ENCODE assay signal across 9 mouse cellular contexts in genomic region chr10:88504481-88504880, GRCm38 (mm10). TPM values are rescaled to one million over a fixed set of nuclear protein-coding genes. Genes with fewer than 3 reads are reported as not detected.
DNase-seq lines count a peak whose midpoint lies in the region; ATAC-seq and TF ChIP-seq lines count a peak whose summit lies in the region.
"Had no signal": no experiment of that assay in that cellular context is flagged by ENCODE, and none has a peak within 500 bp of the region (broad histone marks: within the 10 kb centered on the region; RNA-seq: fewer than 3 reads in every experiment).

No protein-coding gene starts in this region.

- H3K36me3 ChIP-seq in E14TG2a.4 (ENCODE audit: insufficient read depth, low read length), result no peaks in the 10 kb centered on the region
- H3K36me3 ChIP-seq in hindbrain, embryonic 13.5 days, result no peaks in the 10 kb centered on the region

- no peak for TF ChIP-seq POLR2A in cerebellum, adult 2 months (IDR thresholded peaks at IDR 0.05; ENCODE audit: borderline replicate concordance, insufficient read depth, low read length)

- peak; percentile 18 for DNase-seq in cerebellum, adult 11-12 months
- DNase-seq in cerebellum, adult 2 months, result no peak
- DNase-seq in lung, postnatal 25 days (ENCODE audit: low spot score), result peak; percentile 37
- no peak for DNase-seq in frontal cortex, adult 2 months (ENCODE audit: extremely low spot score in 1 of 2, low spot score in 1 of 2)
- no peak for DNase-seq in left cerebral cortex, adult 18-20 months (ENCODE audit: low spot score in 2 of 2)
- DNase-seq in embryo, embryonic 10.5 days (ENCODE audit: low spot score), result no peak

- 75% methylated on average over 3 of the region's 3 CpGs for WGBS in cerebellum, adult 2 months
- 42% methylated on average over 3 of the region's 3 CpGs for WGBS in hindbrain, embryonic 13.5 days

- H3K27ac ChIP-seq in cerebellum, adult 2 months (ENCODE audit: insufficient read depth, low read length), result no peak overlapping the region
- H3K27ac ChIP-seq in hindbrain, embryonic 13.5 days, result 0 out of 2 replicates have a peak overlapping the region, but pooled peaks have one; percentile 18

- H3K27me3 ChIP-seq in cerebellum, adult 2 months (ENCODE audit: control insufficient read depth, insufficient read depth, low read length), result no peaks in the 10 kb centered on the region
- H3K27me3 ChIP-seq in E14TG2a.4 (ENCODE audit: insufficient read depth, low read length), result peaks cover 11% of the 10 kb centered on the region
- no peaks in the 10 kb centered on the region for H3K27me3 ChIP-seq in hindbrain, embryonic 13.5 days

- no peaks in the 10 kb centered on the region for H3K9me3 ChIP-seq in E14TG2a.4 (ENCODE audit: low read length)
- H3K9me3 ChIP-seq in hindbrain, embryonic 13.5 days, result no peaks in the 10 kb centered on the region

- H3K9ac ChIP-seq in hindbrain, embryonic 13.5 days, result no peak overlapping the region

- peaks cover 9% of the 10 kb centered on the region for H3K4me1 ChIP-seq in cerebellum, adult 2 months (ENCODE audit: control insufficient read depth, insufficient read depth, low read length)
- H3K4me1 ChIP-seq in E14TG2a.4 (replicated peaks; ENCODE audit: low read depth, low read length), result peaks cover 35% of the 10 kb centered on the region
- H3K4me1 ChIP-seq in hindbrain, embryonic 13.5 days (replicated peaks), result peaks cover 21% of the 10 kb centered on the region

- 0 out of 2 replicates have a peak overlapping the region, but pooled peaks have one; percentile 80 for H3K4me2 ChIP-seq in hindbrain, embryonic 13.5 days

- no peak for ATAC-seq in hindbrain, embryonic 13.5 days (ENCODE audit: low FRiP score)

- H3K4me3 ChIP-seq in cerebellum, adult 2 months (replicated peaks; ENCODE audit: insufficient read depth, low read depth, low read length), result no peak overlapping the region
- peak overlapping the region; percentile 91 for H3K4me3 ChIP-seq in E14TG2a.4 (replicated peaks; ENCODE audit: low read length)
- peak overlapping the region; percentile 70 for H3K4me3 ChIP-seq in hindbrain, embryonic 13.5 days

- no peak for TF ChIP-seq CTCF in cerebellum, adult 2 months (IDR thresholded peaks at IDR 0.05; ENCODE audit: borderline replicate concordance, insufficient read depth, low read depth, low read length)
- no peak for TF ChIP-seq CTCF in E14TG2a.4 (conservative IDR thresholded peaks at IDR 0.05; ENCODE audit: low read length)

RNA-seq across cellular contexts. Expression of gene Chpt1, which starts 0.6 kb away (rescaled TPM):
- 38.9 and 40.6 TPM in 2 replicates for polyA plus RNA-seq in cerebellum, adult 2 months (2012; rRNA removed)
- polyA plus RNA-seq in hindbrain, embryonic 13.5 days (2015; fragmentation: Nextera tagmentation; extraction: Ambion mirVana), result 7.5 and 9.7 TPM in 2 replicates
- 25.9 and 29.0 TPM in 2 replicates for polyA plus RNA-seq in frontal cortex, adult 2 months (2012; rRNA removed)
- 10 to 100 TPM; 37.1 to 39.7 TPM for total RNA-seq in left cerebral cortex, adult 18-20 months (2021)

RNA-seq across cellular contexts. Expression of gene Sycp3, which starts 45.1 kb away (rescaled TPM):
- 0.33 and 0.54 TPM in 2 replicates for polyA plus RNA-seq in cerebellum, adult 2 months (2012; rRNA removed)
- polyA plus RNA-seq in hindbrain, embryonic 13.5 days (2015; fragmentation: Nextera tagmentation; extraction: Ambion mirVana), result 0.14 and 0.43 TPM in 2 replicates
- polyA plus RNA-seq in frontal cortex, adult 2 months (2012; rRNA removed), result 0.30 and 0.38 TPM in 2 replicates
- total RNA-seq in left cerebral cortex, adult 18-20 months (2021), result under 1 TPM; 0.58 to 0.70 TPM
- polyA plus RNA-seq: C2C12 had no signal

Comparison
In these comparisons a context has a peak if more than half of its experiments do, and no peak if none do; other contexts are left out.
1. DNase-seq: peak in cerebellum, adult 11-12 months (single experiment) and lung, postnatal 25 days (single experiment); none in cerebellum, adult 2 months (0 of 2), frontal cortex, adult 2 months (0 of 2), left cerebral cortex, adult 18-20 months (0 of 2) and embryo, embryonic 10.5 days (single experiment).